8 mouse cellular contexts compared by ENCODE assay signal in genomic region chr15:81199372-81199959, GRCm38 (mm10). TPM values are rescaled to one million over a fixed set of nuclear protein-coding genes. Genes with fewer than 3 reads are reported as not detected.
A peak's percentile ranks its signal among the peaks of the same experiment; 100 is the strongest.
DNase-seq lines count a peak whose midpoint lies in the region; ATAC-seq lines count a peak whose summit lies in the region.

No protein-coding gene starts in this region.

- H3K27me3 ChIP-seq in hindbrain, embryonic 14.5 days (ENCODE audit: control insufficient read depth, insufficient read depth, low read length): no peaks in the 10 kb centered on the region
- no peaks in the 10 kb centered on the region for H3K27me3 ChIP-seq in hindbrain, embryonic 13.5 days

- no peak overlapping the region for H3K4me3 ChIP-seq in hindbrain, embryonic 14.5 days (replicated peaks; ENCODE audit: low read length)
- no peak overlapping the region for H3K4me3 ChIP-seq in hindbrain, embryonic 13.5 days

- H3K9ac ChIP-seq in hindbrain, embryonic 14.5 days: no peak overlapping the region
- H3K9ac ChIP-seq in hindbrain, embryonic 13.5 days: no peak overlapping the region

- no peaks in the 10 kb centered on the region for H3K4me1 ChIP-seq in hindbrain, embryonic 14.5 days (replicated peaks; ENCODE audit: control insufficient read depth, insufficient read depth, low read length)
- H3K4me1 ChIP-seq in hindbrain, embryonic 13.5 days (replicated peaks): no peaks in the 10 kb centered on the region

- H3K4me2 ChIP-seq in hindbrain, embryonic 14.5 days (replicated peaks): no peak overlapping the region
- no peak overlapping the region for H3K4me2 ChIP-seq in hindbrain, embryonic 13.5 days

- H3K36me3 ChIP-seq in hindbrain, embryonic 14.5 days (replicated peaks; ENCODE audit: control insufficient read depth, insufficient read depth): no peaks in the 10 kb centered on the region
- no peaks in the 10 kb centered on the region for H3K36me3 ChIP-seq in hindbrain, embryonic 13.5 days

- WGBS in hindbrain, embryonic 14.5 days: 28% methylated on average over 4 of the region's 4 CpGs
- WGBS in hindbrain, embryonic 13.5 days: 26% methylated on average over 4 of the region's 4 CpGs

- no peak for ATAC-seq in hindbrain, embryonic 14.5 days (ENCODE audit: low FRiP score)
- no peak for ATAC-seq in hindbrain, embryonic 13.5 days (ENCODE audit: low FRiP score)

- peak; percentile 94 for DNase-seq in hindbrain, embryonic 14.5 days (ENCODE audit: low spot score)
- DNase-seq in ES-CJ7 (ENCODE audit: low read depth, low spot score): peak; percentile 68
- peak; percentile 62 for DNase-seq in c-Kit-negative CD71-positive TER-119-positive erythroid progenitor cells, embryonic 14.5 days (ENCODE audit: low read depth, low spot score)
- DNase-seq in gastrocnemius, postnatal 10 days: peak; percentile 86
- peak; percentile 42 for DNase-seq in layer of hippocampus, adult 9-10 months (ENCODE audit: low spot score)
- DNase-seq in lung, postnatal 10 days: peak; percentile 84
- DNase-seq in spleen, postnatal 36 days (ENCODE audit: low spot score in 2 of 2): peak; percentile 42 to 61

- no peak overlapping the region for H3K27ac ChIP-seq in hindbrain, embryonic 14.5 days
- no peak overlapping the region for H3K27ac ChIP-seq in hindbrain, embryonic 13.5 days

- H3K9me3 ChIP-seq in hindbrain, embryonic 14.5 days (ENCODE audit: control insufficient read depth, low read length): no peaks in the 10 kb centered on the region
- no peaks in the 10 kb centered on the region for H3K9me3 ChIP-seq in hindbrain, embryonic 13.5 days

RNA-seq across cellular contexts. Expression of gene Mrtfa, which starts 8.9 kb away (rescaled TPM):
- 29.0 and 31.5 TPM in 2 replicates for polyA plus RNA-seq in hindbrain, embryonic 14.5 days (2014; fragmentation: Nextera tagmentation; extraction: Ambion mirVana)
- 22.9 and 28.6 TPM in 2 replicates for polyA plus RNA-seq in hindbrain, embryonic 13.5 days (2015; fragmentation: Nextera tagmentation; extraction: Ambion mirVana)
- 10 to 100 TPM; 39.2 to 50.1 TPM for total RNA-seq in gastrocnemius, postnatal 10 days (2021)

RNA-seq across cellular contexts. Expression of gene Mchr1, which starts 35.8 kb away (rescaled TPM):
- 3.4 and 5.4 TPM in 2 replicates for polyA plus RNA-seq in hindbrain, embryonic 14.5 days (2014; fragmentation: Nextera tagmentation; extraction: Ambion mirVana)
- polyA plus RNA-seq in hindbrain, embryonic 13.5 days (2015; fragmentation: Nextera tagmentation; extraction: Ambion mirVana): 1.6 and 2.1 TPM in 2 replicates
- total RNA-seq in gastrocnemius, postnatal 10 days (2021): 1 to 10 TPM; 1.9 TPM

Comparison
In these comparisons a context has a peak if more than half of its experiments do, and no peak if none do; other contexts are left out.
1. DNase-seq: peak in every context shown above with its lines; median percentile 94 in hindbrain, embryonic 14.5 days; 86 in gastrocnemius, postnatal 10 days; 84 in lung, postnatal 10 days; 68 in ES-CJ7; 62 in c-Kit-negative CD71-positive TER-119-positive erythroid progenitor cells, embryonic 14.5 days; 52 in spleen, postnatal 36 days; 42 in layer of hippocampus, adult 9-10 months.